Mouse (Mus musculus): Measurements from ENCODE around the gene Tecpr1. TPM values are rescaled to one million over a fixed set of nuclear protein-coding genes. Genes with fewer than 3 reads are reported as not detected.

Tecpr1 gene
- polyA plus RNA-seq, 1 experiment from 2014 or later = 31.7 TPM

GRCm38 (mm10) chr5:144183248-144183559 lies 40.2 kb downstream of the Tecpr1 start:
- peaks cover 43% of the 10 kb centered on the region for H3K36me3 ChIP-seq (replicated peaks)
- no peak for ATAC-seq (ENCODE audit: low FRiP score)
- H3K9me3 ChIP-seq = no peaks in the 10 kb centered on the region
- no peaks in the 10 kb centered on the region for H3K27me3 ChIP-seq
- no peak overlapping the region for H3K4me3 ChIP-seq (replicated peaks)
- H3K9ac ChIP-seq = no peak overlapping the region
- no peak overlapping the region for H3K4me2 ChIP-seq
- no peaks in the 10 kb centered on the region for H3K4me1 ChIP-seq
- no peak overlapping the region for H3K27ac ChIP-seq
- 90% methylated on average over 8 of the region's 8 CpGs for WGBS

GRCm38 (mm10) chr5:144182542-144183247 lies 40.7 kb downstream of the Tecpr1 start:
- H3K9me3 ChIP-seq = no peaks in the 10 kb centered on the region
- peaks cover 48% of the 10 kb centered on the region for H3K36me3 ChIP-seq (replicated peaks)
- 90% methylated on average over 20 of the region's 20 CpGs for WGBS
- H3K4me2 ChIP-seq = no peak overlapping the region
- no peak overlapping the region for H3K9ac ChIP-seq
- H3K4me3 ChIP-seq (replicated peaks) = no peak overlapping the region
- no peak overlapping the region for H3K27ac ChIP-seq
- H3K4me1 ChIP-seq = no peaks in the 10 kb centered on the region; the same call in 1 of the 2 replicates
- no peaks in the 10 kb centered on the region for H3K27me3 ChIP-seq
- no peak for ATAC-seq (ENCODE audit: low FRiP score)

- Histone ChIP-seq H3K27ac (no peak overlapping the region), H3K4me3 (replicated peaks) (no peak overlapping the region), H3K4me2 (no peak overlapping the region), H3K9me3 (no peaks in the 10 kb centered on the region), H3K4me1 (no peaks in the 10 kb centered on the region; the same call in 1 of the 2 replicates), H3K36me3 (replicated peaks) (peaks cover 61% of the 10 kb centered on the region), H3K9ac (no peak overlapping the region), H3K27me3 (no peaks in the 10 kb centered on the region)
- WGBS = 91% methylated on average over 7 of the region's 7 CpGs
- no peak for ATAC-seq (ENCODE audit: low FRiP score)
Observed at GRCm38 (mm10) chr5:144181249-144181648, 42.2 kb downstream of the Tecpr1 start.

- no peaks in the 10 kb centered on the region for H3K9me3 ChIP-seq
- H3K27me3 ChIP-seq = no peaks in the 10 kb centered on the region
- no peak for ATAC-seq (ENCODE audit: low FRiP score)
- H3K27ac ChIP-seq = no peak overlapping the region
- H3K9ac ChIP-seq = no peak overlapping the region
- peaks cover 70% of the 10 kb centered on the region for H3K36me3 ChIP-seq (replicated peaks)
- H3K4me2 ChIP-seq = no peak overlapping the region
- 73% methylated on average over 6 of the region's 6 CpGs for WGBS
- no peaks in the 10 kb centered on the region; the same call in 1 of the 2 replicates for H3K4me1 ChIP-seq
- no peak overlapping the region for H3K4me3 ChIP-seq (replicated peaks)
Observed at GRCm38 (mm10) chr5:144178216-144178615, 45.2 kb downstream of the Tecpr1 start.

GRCm38 (mm10) chr5:144173648-144174047 lies 49.8 kb downstream of the Tecpr1 start:
- Histone ChIP-seq H3K4me3 (replicated peaks) (no peak overlapping the region), H3K4me1 (no peaks in the 10 kb centered on the region; the same call in 1 of the 2 replicates), H3K9ac (no peak overlapping the region), H3K9me3 (no peaks in the 10 kb centered on the region), H3K27ac (no peak overlapping the region), H3K4me2 (no peak overlapping the region), H3K27me3 (no peaks in the 10 kb centered on the region), H3K36me3 (replicated peaks) (peaks cover 87% of the 10 kb centered on the region)
- WGBS = 96% methylated on average over 18 of the region's 18 CpGs
- no peak for ATAC-seq (ENCODE audit: low FRiP score)

GRCm38 (mm10) chr5:144169275-144169975 lies 54.0 kb downstream of the Tecpr1 start:
- H3K9ac ChIP-seq = no peak overlapping the region
- no peak overlapping the region for H3K4me2 ChIP-seq
- no peak overlapping the region for H3K27ac ChIP-seq
- H3K4me1 ChIP-seq = no peaks in the 10 kb centered on the region
- no peaks in the 10 kb centered on the region for H3K9me3 ChIP-seq
- peaks cover 69% of the 10 kb centered on the region for H3K36me3 ChIP-seq (replicated peaks)
- H3K4me3 ChIP-seq (replicated peaks) = no peak overlapping the region
- no peaks in the 10 kb centered on the region for H3K27me3 ChIP-seq
- WGBS = 89% methylated on average over 8 of the region's 8 CpGs
- ATAC-seq (ENCODE audit: low FRiP score) = no peak

- no peak overlapping the region for H3K27ac ChIP-seq
- no peak overlapping the region for H3K9ac ChIP-seq
- H3K4me3 ChIP-seq (replicated peaks) = no peak overlapping the region
- H3K27me3 ChIP-seq = no peaks in the 10 kb centered on the region
- no peaks in the 10 kb centered on the region for H3K9me3 ChIP-seq
- H3K4me2 ChIP-seq = no peak overlapping the region
- no peak for ATAC-seq (ENCODE audit: low FRiP score)
- peaks cover 52% of the 10 kb centered on the region for H3K36me3 ChIP-seq (replicated peaks)
- WGBS = 87% methylated on average over 3 of the region's 3 CpGs
- H3K4me1 ChIP-seq = no peaks in the 10 kb centered on the region
Observed at GRCm38 (mm10) chr5:144165756-144166155, 57.7 kb downstream of the Tecpr1 start.

- Histone ChIP-seq H3K27ac (peak overlapping the region; percentile 36; the same call in 1 of the 2 replicates), H3K9me3 (no peaks in the 10 kb centered on the region), H3K4me2 (no peak overlapping the region), H3K4me3 (replicated peaks) (no peak overlapping the region), H3K4me1 (no peaks in the 10 kb centered on the region; the same call in 1 of the 2 replicates), H3K9ac (no peak overlapping the region), H3K27me3 (no peaks in the 10 kb centered on the region), H3K36me3 (replicated peaks) (peaks cover 56% of the 10 kb centered on the region)
- WGBS = 84% methylated on average over 10 of the region's 10 CpGs
- no peak for ATAC-seq (ENCODE audit: low FRiP score)
Observed at GRCm38 (mm10) chr5:144162813-144163517, 60.5 kb downstream of the Tecpr1 start.

- no peak overlapping the region for H3K9ac ChIP-seq
- H3K9me3 ChIP-seq = no peaks in the 10 kb centered on the region
- no peak overlapping the region for H3K4me3 ChIP-seq (replicated peaks)
- peaks cover 61% of the 10 kb centered on the region for H3K36me3 ChIP-seq (replicated peaks)
- H3K4me2 ChIP-seq = no peak overlapping the region
- no peaks in the 10 kb centered on the region; the same call in 1 of the 2 replicates for H3K4me1 ChIP-seq
- no peak for ATAC-seq (ENCODE audit: low FRiP score)
- peak overlapping the region; percentile 36; the same call in 1 of the 2 replicates for H3K27ac ChIP-seq
- no peaks in the 10 kb centered on the region for H3K27me3 ChIP-seq
- 86% methylated on average over 5 of the region's 5 CpGs for WGBS
Observed at GRCm38 (mm10) chr5:144162080-144162812, 61.2 kb downstream of the Tecpr1 start.

GRCm38 (mm10) chr5:144159137-144159536 lies 64.3 kb downstream of the Tecpr1 start:
- Histone ChIP-seq H3K9ac (no peak overlapping the region), H3K4me1 (no peaks in the 10 kb centered on the region; the same call in 1 of the 2 replicates), H3K4me3 (replicated peaks) (no peak overlapping the region), H3K4me2 (no peak overlapping the region), H3K27ac (peak overlapping the region; percentile 65; the same call in 1 of the 2 replicates), H3K27me3 (no peaks in the 10 kb centered on the region), H3K36me3 (replicated peaks) (peaks cover 49% of the 10 kb centered on the region), H3K9me3 (no peaks in the 10 kb centered on the region)
- no peak for ATAC-seq (ENCODE audit: low FRiP score)
- 94% methylated on average over 8 of the region's 8 CpGs for WGBS

GRCm38 (mm10) chr5:144158604-144159003 lies 64.8 kb downstream of the Tecpr1 start:
- peaks cover 45% of the 10 kb centered on the region for H3K36me3 ChIP-seq (replicated peaks)
- H3K4me3 ChIP-seq (replicated peaks) = no peak overlapping the region
- H3K27ac ChIP-seq = peak overlapping the region; percentile 42; the same call in 1 of the 2 replicates
- H3K27me3 ChIP-seq = no peaks in the 10 kb centered on the region
- no peaks in the 10 kb centered on the region; the same call in 1 of the 2 replicates for H3K4me1 ChIP-seq
- no peak overlapping the region for H3K4me2 ChIP-seq
- no peaks in the 10 kb centered on the region for H3K9me3 ChIP-seq
- ATAC-seq (ENCODE audit: low FRiP score) = peak; percentile 67; the same call in 1 of the 2 replicates
- H3K9ac ChIP-seq = no peak overlapping the region
- WGBS = 43% methylated on average over 4 of the region's 4 CpGs

- no peak for ATAC-seq (ENCODE audit: low FRiP score)
- Histone ChIP-seq H3K9me3 (no peaks in the 10 kb centered on the region), H3K9ac (no peak overlapping the region), H3K4me2 (no peak overlapping the region), H3K27me3 (no peaks in the 10 kb centered on the region), H3K4me1 (no peaks in the 10 kb centered on the region; the same call in 1 of the 2 replicates), H3K27ac (no peak overlapping the region), H3K36me3 (replicated peaks) (peaks cover 47% of the 10 kb centered on the region), H3K4me3 (replicated peaks) (no peak overlapping the region)
- 31% methylated on average over 7 of the region's 7 CpGs for WGBS
Observed at GRCm38 (mm10) chr5:144154528-144154927, 68.9 kb downstream of the Tecpr1 start.
